Mouse (Mus musculus): ENCODE data around the gene Krt20. TPM values are rescaled to one million over a fixed set of nuclear protein-coding genes. Genes with fewer than 3 reads are reported as not detected.

Gene Krt20
- 24.2 and 29.7 TPM in 2 replicates for polyA plus RNA-seq (2012; rRNA removed)

DNA sequence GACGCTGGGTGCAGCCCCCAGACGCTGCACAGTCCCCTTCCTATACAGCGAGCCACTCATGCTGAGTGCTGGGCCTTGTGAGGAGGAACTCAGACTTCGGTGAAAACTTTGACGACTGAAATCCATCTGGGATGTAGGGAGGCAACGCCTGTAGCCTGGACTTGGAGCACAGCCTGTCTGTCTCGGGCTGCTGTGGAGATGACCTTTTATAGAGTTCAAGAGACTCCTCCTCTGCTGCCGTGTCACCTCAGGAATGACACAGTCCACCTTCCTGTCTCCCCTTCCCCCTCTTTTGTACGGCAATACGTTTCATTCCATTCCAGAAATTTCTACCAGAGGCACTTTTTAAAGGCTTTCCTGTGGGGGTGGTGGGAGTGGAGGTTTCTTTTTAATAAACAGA lies at the start of gene Krt20:
Gene Krt20, minus strand, starts transcription at position 179 of the 400 bp plus-strand sequence.

DNA sequence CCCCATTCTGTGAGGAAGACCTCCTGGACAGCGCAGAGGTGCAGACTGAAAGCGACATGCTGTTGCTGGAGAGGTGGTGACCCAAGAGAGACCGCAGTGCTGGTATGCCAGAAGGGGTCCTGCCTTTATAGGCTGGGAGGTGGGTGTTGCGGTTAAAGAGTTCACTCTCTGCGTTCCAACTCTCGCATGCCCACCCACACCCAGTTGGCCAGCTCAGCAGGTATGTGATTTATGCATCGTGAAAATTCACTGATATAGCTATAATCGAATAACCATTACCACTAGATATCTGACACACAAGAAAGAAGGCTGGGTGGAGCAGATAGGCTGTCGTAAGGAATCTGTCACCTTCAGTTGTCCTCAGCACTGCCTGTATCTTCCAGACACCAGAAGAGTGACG lies 15.8 kb downstream of the Krt20 start, which contains the start of gene Krt12:
Gene Krt12, minus strand, starts transcription at position 101 of the 400 bp plus-strand sequence.

DNA sequence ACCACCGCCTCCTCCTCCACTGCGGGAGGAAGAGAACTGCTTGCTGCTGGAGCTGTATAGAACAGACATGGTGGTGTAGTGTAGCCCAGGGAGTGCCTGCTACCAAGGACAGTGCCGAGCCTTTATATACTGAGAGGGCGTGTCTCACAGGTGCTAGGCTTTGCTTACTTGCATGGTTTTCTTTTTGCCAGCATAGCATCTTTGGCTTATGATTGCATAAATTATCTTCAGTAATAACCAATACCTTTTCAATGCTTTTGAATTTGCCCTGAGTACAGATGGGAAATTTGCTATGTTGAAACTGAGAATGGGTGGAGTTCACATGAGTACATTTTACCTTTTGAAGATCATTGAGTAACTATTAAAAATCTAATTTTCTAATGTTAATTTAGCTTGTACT lies 48.7 kb downstream of the Krt20 start, which contains the start of gene Krt10:
Gene Krt10, minus strand, starts transcription at position 101 of the 400 bp plus-strand sequence.

Other genes with a start within 250 kb of the Krt20 start
- gene Smarce1, start 207.1 kb downstream of the Krt20 start, polyA plus RNA-seq (2012; rRNA removed) = 3.5 and 4.1 TPM in 2 replicates
- not detected in 2 replicates for gene Krt222, start 194.1 kb downstream of the Krt20 start, polyA plus RNA-seq (2012; rRNA removed)
- gene Krt24, start 152.9 kb downstream of the Krt20 start, polyA plus RNA-seq (2012; rRNA removed) = not detected in 2 replicates
- gene Krt25, start 115.2 kb downstream of the Krt20 start, polyA plus RNA-seq (2012; rRNA removed) = not detected in 2 replicates
- gene Krt26, start 100.2 kb downstream of the Krt20 start, polyA plus RNA-seq (2012; rRNA removed) = not detected in 2 replicates
- gene Krt27, start 87.0 kb downstream of the Krt20 start, polyA plus RNA-seq (2012; rRNA removed) = not detected in 2 replicates
- gene Krt28, start 63.2 kb downstream of the Krt20 start, polyA plus RNA-seq (2012; rRNA removed) = not detected in 2 replicates
- 321 and 430 TPM in 2 replicates for gene Krt10, start 48.8 kb downstream of the Krt20 start, polyA plus RNA-seq (2012; rRNA removed)
- 0.58 and 0.89 TPM in 2 replicates for gene Krt12, start 15.9 kb downstream of the Krt20 start, polyA plus RNA-seq (2012; rRNA removed)
- gene Krt23, start 55.0 kb upstream of the Krt20 start, polyA plus RNA-seq (2012; rRNA removed) = 108 and 113 TPM in 2 replicates
- not detected in 2 replicates for gene Krt39, start 83.2 kb upstream of the Krt20 start, polyA plus RNA-seq (2012; rRNA removed)
- gene Krt40, start 105.0 kb upstream of the Krt20 start, polyA plus RNA-seq (2012; rRNA removed) = not detected in 2 replicates
- 0.44 TPM in 1 of 2 replicates, not detected in the other for gene Krtap3-3, start 112.7 kb upstream of the Krt20 start, polyA plus RNA-seq (2012; rRNA removed)
- gene Krtap3-2, start 118.7 kb upstream of the Krt20 start, polyA plus RNA-seq (2012; rRNA removed) = 0.81 and 3.3 TPM in 2 replicates
- gene Gm11939, start 121.3 kb upstream of the Krt20 start, polyA plus RNA-seq (2012; rRNA removed) = not detected in 2 replicates
- gene Krtap3-1, start 128.5 kb upstream of the Krt20 start, polyA plus RNA-seq (2012; rRNA removed) = not detected in 2 replicates
- gene Krtap1-5, start 142.9 kb upstream of the Krt20 start, polyA plus RNA-seq (2012; rRNA removed) = not detected in 2 replicates
- gene Krtap1-4, start 145.5 kb upstream of the Krt20 start, polyA plus RNA-seq (2012; rRNA removed) = 0.21 TPM in 1 of 2 replicates, not detected in the other
- not detected in 2 replicates for gene Krtap1-3, start 153.2 kb upstream of the Krt20 start, polyA plus RNA-seq (2012; rRNA removed)
- not detected in 2 replicates for gene Krtap9-3, start 160.0 kb upstream of the Krt20 start, polyA plus RNA-seq (2012; rRNA removed)
- not detected in 2 replicates for gene Gm11938, start 165.2 kb upstream of the Krt20 start, polyA plus RNA-seq (2012; rRNA removed)
- gene Gm11937, start 172.0 kb upstream of the Krt20 start, polyA plus RNA-seq (2012; rRNA removed) = not detected in 2 replicates
- gene Krtap2-4, start 176.7 kb upstream of the Krt20 start, polyA plus RNA-seq (2012; rRNA removed) = not detected in 2 replicates
- gene Gm11562, start 182.3 kb upstream of the Krt20 start, polyA plus RNA-seq (2012; rRNA removed) = not detected in 2 replicates
- not detected in 2 replicates for gene Krtap4-1, start 190.1 kb upstream of the Krt20 start, polyA plus RNA-seq (2012; rRNA removed)
- not detected in 2 replicates for gene Krtap4-2, start 196.9 kb upstream of the Krt20 start, polyA plus RNA-seq (2012; rRNA removed)
- not detected in 2 replicates for gene Krtap4-7, start 205.9 kb upstream of the Krt20 start, polyA plus RNA-seq (2012; rRNA removed)
- not detected in 2 replicates for gene Gm11555, start 212.1 kb upstream of the Krt20 start, polyA plus RNA-seq (2012; rRNA removed)
- gene Gm11563, start 220.8 kb upstream of the Krt20 start, polyA plus RNA-seq (2012; rRNA removed) = not detected in 2 replicates
- not detected in 2 replicates for gene Krtap4-6, start 227.8 kb upstream of the Krt20 start, polyA plus RNA-seq (2012; rRNA removed)